Mouse (Mus musculus): ENCODE measurements around the gene Evc.

The Evc gene

GRCm38 (mm10) chr5:37336485-37337105 lies at the start of gene Evc:
Evc (minus strand) TSS chr5:37336894.
- DNase-seq (ENCODE audit: low read depth, low spot score): peak; percentile 80

- DNase-seq (ENCODE audit: low read depth, low spot score): no peak
Measured at GRCm38 (mm10) chr5:37383570-37383969, 46.9 kb upstream of the Evc start.

GRCm38 (mm10) chr5:37380641-37381040 lies 43.9 kb upstream of the Evc start:
- DNase-seq (ENCODE audit: low read depth, low spot score): no peak

- no peak for DNase-seq (ENCODE audit: low read depth, low spot score)
Measured at GRCm38 (mm10) chr5:37377376-37377775, 40.7 kb upstream of the Evc start.

GRCm38 (mm10) chr5:37368796-37369195 lies 32.1 kb upstream of the Evc start:
- DNase-seq (ENCODE audit: low read depth, low spot score): no peak

GRCm38 (mm10) chr5:37365751-37366150 lies 29.1 kb upstream of the Evc start:
- no peak for DNase-seq (ENCODE audit: low read depth, low spot score)

- no peak for DNase-seq (ENCODE audit: low read depth, low spot score)
Measured at GRCm38 (mm10) chr5:37363284-37363683, 26.6 kb upstream of the Evc start.

GRCm38 (mm10) chr5:37362618-37363017 lies 25.9 kb upstream of the Evc start:
- DNase-seq (ENCODE audit: low read depth, low spot score): no peak

- DNase-seq (ENCODE audit: low read depth, low spot score): no peak
Measured at GRCm38 (mm10) chr5:37356027-37356426, 19.3 kb upstream of the Evc start.

- DNase-seq (ENCODE audit: low read depth, low spot score): peak; percentile 37
Measured at GRCm38 (mm10) chr5:37354385-37354784, 17.7 kb upstream of the Evc start.

GRCm38 (mm10) chr5:37351791-37352190 lies 15.1 kb upstream of the Evc start:
- DNase-seq (ENCODE audit: low read depth, low spot score): no peak

- no peak for DNase-seq (ENCODE audit: low read depth, low spot score)
Measured at GRCm38 (mm10) chr5:37343962-37344361, 7.3 kb upstream of the Evc start.

- peak; percentile 82 for DNase-seq (ENCODE audit: low read depth, low spot score)
Measured at GRCm38 (mm10) chr5:37338288-37338687, 1.6 kb upstream of the Evc start, which contains the start of gene Evc2. Evc2 (plus strand) TSS chr5:37338499.

GRCm38 (mm10) chr5:37337696-37338095 lies 1.0 kb upstream of the Evc start:
- no peak for DNase-seq (ENCODE audit: low read depth, low spot score)

GRCm38 (mm10) chr5:37335061-37335460 lies 1.6 kb downstream of the Evc start:
- DNase-seq (ENCODE audit: low read depth, low spot score): no peak

GRCm38 (mm10) chr5:37332066-37332465 lies 4.6 kb downstream of the Evc start:
- DNase-seq (ENCODE audit: low read depth, low spot score): no peak

GRCm38 (mm10) chr5:37331133-37331505 lies 5.6 kb downstream of the Evc start:
- DNase-seq (ENCODE audit: low read depth, low spot score): no peak

GRCm38 (mm10) chr5:37330449-37331132 lies 6.1 kb downstream of the Evc start:
- no peak for DNase-seq (ENCODE audit: low read depth, low spot score)

- no peak for DNase-seq (ENCODE audit: low read depth, low spot score)
Measured at GRCm38 (mm10) chr5:37326675-37327074, 10.0 kb downstream of the Evc start.

- DNase-seq (ENCODE audit: low read depth, low spot score): no peak
Measured at GRCm38 (mm10) chr5:37320761-37321160, 15.9 kb downstream of the Evc start.

- no peak for DNase-seq (ENCODE audit: low read depth, low spot score)
Measured at GRCm38 (mm10) chr5:37320174-37320573, 16.5 kb downstream of the Evc start.

- no peak for DNase-seq (ENCODE audit: low read depth, low spot score)
Measured at GRCm38 (mm10) chr5:37318715-37319114, 18.0 kb downstream of the Evc start.

GRCm38 (mm10) chr5:37312980-37313722 lies 23.5 kb downstream of the Evc start:
- DNase-seq (ENCODE audit: low read depth, low spot score): no peak
